Mouse (Mus musculus) brain, adult 2 months (tissue): ENCODE data around the gene Spdl1.

Source experiments
- DNase-seq: peaks from one replicate; pipeline ENCODE4 v3.0.0; 2011; ENCODE audit warnings: low read depth, low spot score

Spdl1 gene

GRCm38 (mm10) chr11:34833318-34834086 lies at the start of gene Spdl1:
Spdl1 (minus strand) TSS chr11:34833641.
- DNase-seq, result peak; percentile 96

GRCm38 (mm10) chr11:34881528-34881927 lies 48.1 kb upstream of the Spdl1 start:
- DNase-seq, result peak; percentile 70

GRCm38 (mm10) chr11:34879678-34880077 lies 46.2 kb upstream of the Spdl1 start:
- DNase-seq, result no peak

- no peak for DNase-seq
These were observed 40.4 kb upstream of the Spdl1 start for GRCm38 (mm10) chr11:34873861-34874260.

- DNase-seq, result no peak
These were observed 39.0 kb upstream of the Spdl1 start for GRCm38 (mm10) chr11:34872432-34872831.

- no peak for DNase-seq
These were observed 38.5 kb upstream of the Spdl1 start for GRCm38 (mm10) chr11:34871991-34872390.

- no peak for DNase-seq
These were observed 38.0 kb upstream of the Spdl1 start for GRCm38 (mm10) chr11:34871456-34871855.

GRCm38 (mm10) chr11:34868626-34869025 lies 35.2 kb upstream of the Spdl1 start:
- DNase-seq, result peak; percentile 35

- DNase-seq, result no peak
These were observed 32.4 kb upstream of the Spdl1 start for GRCm38 (mm10) chr11:34865741-34866270.

GRCm38 (mm10) chr11:34865181-34865580 lies 31.7 kb upstream of the Spdl1 start:
- peak; percentile 89 for DNase-seq

GRCm38 (mm10) chr11:34856652-34857051 lies 23.2 kb upstream of the Spdl1 start:
- DNase-seq, result no peak

- DNase-seq, result no peak
These were observed 12.8 kb upstream of the Spdl1 start for GRCm38 (mm10) chr11:34846268-34846652.

- peak; percentile 24 for DNase-seq
These were observed 12.3 kb upstream of the Spdl1 start for GRCm38 (mm10) chr11:34845567-34846267.

GRCm38 (mm10) chr11:34843517-34843916 lies 10.1 kb upstream of the Spdl1 start:
- DNase-seq, result peak; percentile 64

- no peak for DNase-seq
These were observed 6.8 kb upstream of the Spdl1 start for GRCm38 (mm10) chr11:34840283-34840682.

- no peak for DNase-seq
These were observed 5.6 kb upstream of the Spdl1 start for GRCm38 (mm10) chr11:34839051-34839450.

GRCm38 (mm10) chr11:34836272-34836671 lies 2.8 kb upstream of the Spdl1 start:
- DNase-seq, result peak; percentile 19

GRCm38 (mm10) chr11:34832678-34833077 lies 763 bp downstream of the Spdl1 start:
- no peak for DNase-seq

- DNase-seq, result no peak
These were observed 5.6 kb downstream of the Spdl1 start for GRCm38 (mm10) chr11:34827803-34828202.

- no peak for DNase-seq
These were observed 6.5 kb downstream of the Spdl1 start for GRCm38 (mm10) chr11:34826940-34827339.

- no peak for DNase-seq
These were observed 8.7 kb downstream of the Spdl1 start for GRCm38 (mm10) chr11:34824791-34825190.

- DNase-seq, result peak; percentile 62
These were observed 18.7 kb downstream of the Spdl1 start for GRCm38 (mm10) chr11:34814767-34815166.

- DNase-seq, result no peak
These were observed 19.1 kb downstream of the Spdl1 start for GRCm38 (mm10) chr11:34814319-34814718.
